Mouse (Mus musculus): ENCODE measurements at regions not wholly inside any gene's neighbourhood (a gene's known extent, or its start where the extent isn't known, plus 50 kb on each side); places are given as distances from the start of the nearest gene placed in this dataset.

DNA sequence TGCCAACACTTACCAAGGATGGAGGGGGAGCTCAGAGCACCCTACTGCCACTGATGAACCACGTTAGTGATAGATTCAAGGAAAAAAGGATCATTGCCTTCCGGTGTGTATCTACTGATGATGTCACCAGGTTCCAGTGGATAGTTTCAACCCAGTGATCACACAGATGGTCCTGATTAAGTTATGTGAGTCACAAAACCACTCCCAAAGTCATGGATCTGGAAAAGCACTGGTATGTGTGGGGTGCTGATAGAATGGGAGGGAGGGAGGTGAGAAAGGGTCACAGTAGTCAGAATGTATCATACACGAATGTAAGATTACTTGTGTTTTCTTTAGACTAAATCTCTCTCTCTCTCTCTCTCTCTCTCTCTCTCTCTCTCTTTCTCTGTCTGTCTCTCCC lies 523.6 kb upstream of the Tmpo start:
- WGBS: 37% methylated on average over 3 of the region's 3 CpGs
- no peak overlapping the region for H3K4me3 ChIP-seq (ENCODE audit: control insufficient read depth in 1 of 2, insufficient read depth in 1 of 2, low read depth in 1 of 2, low read length in 2 of 2)

DNA sequence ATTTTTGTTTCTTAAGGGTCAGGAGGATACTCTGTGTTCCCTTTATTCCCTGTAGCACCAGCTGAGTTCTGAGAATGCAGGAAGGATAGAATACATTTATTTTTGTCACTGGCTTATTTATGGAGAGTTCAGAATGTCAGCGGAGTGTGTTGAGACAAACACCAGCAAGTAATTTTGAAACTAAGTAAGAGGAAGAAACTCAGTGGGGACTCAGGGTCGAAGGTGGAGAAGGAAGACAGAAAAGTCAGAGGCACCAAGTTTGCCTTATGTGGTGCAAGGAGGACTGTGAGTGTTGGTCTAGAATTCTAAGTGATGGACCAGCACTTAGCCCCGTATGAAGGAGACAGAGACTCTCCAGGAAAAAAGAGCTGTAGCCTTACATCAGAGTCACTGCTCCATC lies 520.7 kb upstream of the Tmpo start:
- Histone ChIP-seq H3K27ac (replicated peaks in 1 of 2; ENCODE audit: control insufficient read depth in 1 of 2, insufficient read depth in 1 of 2, low read depth in 2 of 2, low read length in 2 of 2) (no peak overlapping the region), H3K9ac (ENCODE audit: low read length) (no peak overlapping the region), H3K4me3 (ENCODE audit: control insufficient read depth in 1 of 2, insufficient read depth in 1 of 2, low read depth in 1 of 2, low read length in 2 of 2) (no peak overlapping the region), H3K27me3 (ENCODE audit: control insufficient read depth, insufficient read depth, low read length) (no peaks in the 10 kb centered on the region), H3K36me3 (ENCODE audit: control insufficient read depth, insufficient read depth, low read length) (no peaks in the 10 kb centered on the region), H3K9me3 (ENCODE audit: control insufficient read depth, low read length) (no peaks in the 10 kb centered on the region), H3K4me1 (ENCODE audit: control insufficient read depth in 2 of 2, insufficient read depth in 2 of 2, low read length in 2 of 2) (no peaks in the 10 kb centered on the region), H3K4me2 (ENCODE audit: low read length) (no peak overlapping the region)
- 79% methylated on average over 3 of the region's 3 CpGs for WGBS
- no peak for ATAC-seq (ENCODE audit: insufficient number of reproducible peaks, insufficient read depth, low FRiP score, low read depth)

More for the DNA sequence above, 523.6 kb upstream of the Tmpo start:
- no peak overlapping the region for H3K9ac ChIP-seq (ENCODE audit: low read length)
- no peaks in the 10 kb centered on the region for H3K9me3 ChIP-seq (ENCODE audit: control insufficient read depth, low read length)
- H3K36me3 ChIP-seq (ENCODE audit: control insufficient read depth, insufficient read depth, low read length): no peaks in the 10 kb centered on the region
- no peak overlapping the region for H3K27ac ChIP-seq (replicated peaks in 1 of 2; ENCODE audit: control insufficient read depth in 1 of 2, insufficient read depth in 1 of 2, low read depth in 2 of 2, low read length in 2 of 2)
- no peaks in the 10 kb centered on the region for H3K27me3 ChIP-seq (ENCODE audit: control insufficient read depth, insufficient read depth, low read length)
- H3K4me1 ChIP-seq (ENCODE audit: control insufficient read depth in 2 of 2, insufficient read depth in 2 of 2, low read length in 2 of 2): no peaks in the 10 kb centered on the region
- no peak for ATAC-seq (ENCODE audit: insufficient number of reproducible peaks, insufficient read depth, low FRiP score, low read depth)
- H3K4me2 ChIP-seq (ENCODE audit: low read length): no peak overlapping the region

DNA sequence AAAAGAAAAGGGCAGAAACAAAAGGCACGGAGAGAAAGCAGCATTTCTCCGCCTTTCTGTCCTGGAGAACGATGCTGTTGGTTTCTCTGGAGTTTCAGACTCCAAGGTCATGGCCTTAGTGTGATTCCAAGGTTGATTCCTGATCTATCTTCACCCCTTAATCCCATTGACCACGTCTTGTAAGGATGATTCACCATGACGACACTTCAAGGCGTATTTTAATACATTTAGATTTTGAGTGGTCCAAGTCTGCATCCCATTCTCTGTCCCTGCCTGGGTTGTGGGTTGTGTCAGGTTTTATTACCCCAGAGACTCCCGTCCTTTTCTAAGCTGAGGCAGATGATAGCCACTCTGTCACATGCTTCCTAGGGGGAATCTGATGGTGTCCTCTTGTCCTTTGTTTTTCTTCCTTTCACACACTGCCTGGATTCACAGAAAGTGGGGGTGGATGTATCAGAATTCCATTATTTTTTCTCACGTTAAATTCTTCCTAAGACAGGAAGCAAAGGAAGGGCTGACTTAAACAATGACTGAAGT lies 505.0 kb upstream of the Tmpo start:
- 79% methylated on average over 8 of the region's 8 CpGs for WGBS
- Histone ChIP-seq H3K4me3 (ENCODE audit: control insufficient read depth in 1 of 2, insufficient read depth in 1 of 2, low read depth in 1 of 2, low read length in 2 of 2) (no peak overlapping the region), H3K36me3 (ENCODE audit: control insufficient read depth, insufficient read depth, low read length) (no peaks in the 10 kb centered on the region), H3K4me1 (ENCODE audit: control insufficient read depth in 2 of 2, insufficient read depth in 2 of 2, low read length in 2 of 2) (no peaks in the 10 kb centered on the region), H3K4me2 (ENCODE audit: low read length) (no peak overlapping the region), H3K27ac (replicated peaks in 1 of 2; ENCODE audit: control insufficient read depth in 1 of 2, insufficient read depth in 1 of 2, low read depth in 2 of 2, low read length in 2 of 2) (no peak overlapping the region), H3K9ac (ENCODE audit: low read length) (no peak overlapping the region), H3K27me3 (ENCODE audit: control insufficient read depth, insufficient read depth, low read length) (no peaks in the 10 kb centered on the region), H3K9me3 (ENCODE audit: control insufficient read depth, low read length) (no peaks in the 10 kb centered on the region)
- no peak for ATAC-seq (ENCODE audit: insufficient number of reproducible peaks, insufficient read depth, low FRiP score, low read depth)

DNA sequence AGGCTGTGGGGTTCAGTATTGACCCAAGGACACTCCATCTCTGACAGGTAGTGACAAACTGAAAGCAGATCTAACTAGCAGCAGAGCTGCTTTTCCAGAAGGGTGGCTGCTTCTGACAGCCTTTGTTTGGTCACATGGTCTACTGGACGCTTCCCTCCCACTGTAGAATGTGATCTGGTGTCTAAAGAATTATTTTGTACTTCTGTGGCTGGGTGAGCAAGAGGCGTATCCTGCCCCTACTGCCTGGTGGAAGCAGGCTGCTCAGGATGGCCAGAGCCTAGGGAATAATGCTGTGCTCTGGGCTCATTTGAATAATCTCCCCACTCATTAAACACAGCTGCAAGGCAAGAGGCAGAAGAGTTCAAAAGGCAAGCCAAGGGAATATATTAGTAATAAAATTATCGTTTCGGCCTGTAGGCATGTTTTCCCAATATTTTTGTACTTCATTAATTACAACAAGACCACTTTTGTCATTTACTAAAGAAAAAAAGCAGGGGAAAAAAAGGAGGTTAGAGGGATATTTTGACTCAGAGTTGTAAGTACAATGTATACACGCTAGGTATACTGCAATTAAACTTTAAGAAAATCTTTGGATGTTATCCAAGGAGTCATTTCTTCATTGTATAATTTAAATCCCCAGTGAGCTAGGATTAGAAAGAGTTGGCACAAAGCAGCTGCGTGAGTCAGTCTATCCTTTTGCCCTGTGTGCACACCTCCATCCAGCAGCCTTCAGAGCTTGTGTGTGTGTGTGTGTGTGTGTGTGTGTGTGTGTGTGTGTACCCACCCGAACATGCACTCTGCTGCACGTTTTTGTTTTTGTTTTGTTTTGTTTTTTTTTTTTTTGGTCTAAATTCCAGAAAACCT lies 504.3 kb upstream of the Tmpo start:
- Histone ChIP-seq H3K4me2 (ENCODE audit: low read length) (no peak overlapping the region), H3K36me3 (ENCODE audit: control insufficient read depth, insufficient read depth, low read length) (no peaks in the 10 kb centered on the region), H3K27me3 (ENCODE audit: control insufficient read depth, insufficient read depth, low read length) (no peaks in the 10 kb centered on the region), H3K4me3 (ENCODE audit: control insufficient read depth in 1 of 2, insufficient read depth in 1 of 2, low read depth in 1 of 2, low read length in 2 of 2) (no peak overlapping the region), H3K4me1 (ENCODE audit: control insufficient read depth in 2 of 2, insufficient read depth in 2 of 2, low read length in 2 of 2) (no peaks in the 10 kb centered on the region), H3K9me3 (ENCODE audit: control insufficient read depth, low read length) (no peaks in the 10 kb centered on the region), H3K27ac (replicated peaks in 1 of 2; ENCODE audit: control insufficient read depth in 1 of 2, insufficient read depth in 1 of 2, low read depth in 2 of 2, low read length in 2 of 2) (no peak overlapping the region), H3K9ac (ENCODE audit: low read length) (no peak overlapping the region)
- ATAC-seq (ENCODE audit: insufficient number of reproducible peaks, insufficient read depth, low FRiP score, low read depth): no peak
- whole genome bisulfite sequencing: 66% methylated on average over 8 of the region's 8 CpGs

DNA sequence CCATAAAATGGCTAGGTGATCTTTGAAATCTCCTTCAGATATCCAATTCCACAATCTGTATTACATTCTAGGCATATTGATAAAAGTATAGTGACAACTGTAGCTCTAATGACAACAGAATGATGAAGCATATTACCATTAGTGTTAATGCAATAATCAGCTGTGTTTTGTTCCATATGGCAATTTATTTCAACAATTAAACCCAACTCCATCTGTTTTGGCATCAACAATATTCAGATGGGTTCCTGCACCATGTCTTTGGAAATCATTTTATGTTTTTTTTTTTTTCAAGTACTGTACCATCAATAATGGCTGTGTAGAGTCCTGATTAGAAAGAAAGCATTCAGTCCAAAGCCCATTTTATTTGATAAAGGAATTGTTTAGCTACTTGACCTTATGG lies 498.5 kb upstream of the Tmpo start:
- no peak overlapping the region for H3K4me2 ChIP-seq (ENCODE audit: low read length)
- H3K9me3 ChIP-seq (ENCODE audit: control insufficient read depth, low read length): no peaks in the 10 kb centered on the region
- H3K36me3 ChIP-seq (ENCODE audit: control insufficient read depth, insufficient read depth, low read length): no peaks in the 10 kb centered on the region
- no peak for ATAC-seq (ENCODE audit: insufficient number of reproducible peaks, insufficient read depth, low FRiP score, low read depth)
- no peaks in the 10 kb centered on the region for H3K4me1 ChIP-seq (ENCODE audit: control insufficient read depth in 2 of 2, insufficient read depth in 2 of 2, low read length in 2 of 2)
- H3K27me3 ChIP-seq (ENCODE audit: control insufficient read depth, insufficient read depth, low read length): no peaks in the 10 kb centered on the region
- H3K27ac ChIP-seq (replicated peaks in 1 of 2; ENCODE audit: control insufficient read depth in 1 of 2, insufficient read depth in 1 of 2, low read depth in 2 of 2, low read length in 2 of 2): no peak overlapping the region
- H3K9ac ChIP-seq (ENCODE audit: low read length): no peak overlapping the region
- H3K4me3 ChIP-seq (ENCODE audit: control insufficient read depth in 1 of 2, insufficient read depth in 1 of 2, low read depth in 1 of 2, low read length in 2 of 2): no peak overlapping the region

DNA sequence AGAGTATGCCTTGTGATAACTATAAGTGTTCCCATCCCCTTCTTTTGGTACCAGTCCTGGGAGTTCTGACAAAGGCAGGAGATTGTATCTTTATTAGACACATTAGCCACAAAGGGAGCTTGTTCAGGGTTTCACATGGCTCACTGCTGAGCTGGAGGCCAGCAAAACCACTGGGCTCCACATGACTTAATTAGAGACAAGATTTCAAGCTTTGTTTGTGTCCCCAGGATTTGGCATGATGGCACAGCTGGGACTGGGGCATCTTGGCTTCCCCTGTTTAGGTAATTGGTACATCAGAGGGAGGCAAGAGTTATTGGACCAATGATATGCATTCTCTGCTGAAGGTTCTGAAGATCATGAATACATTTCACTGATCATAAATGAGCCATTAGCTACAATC lies 456.8 kb upstream of the Tmpo start:
- Histone ChIP-seq H3K27me3 (ENCODE audit: control insufficient read depth, insufficient read depth, low read length) (no peaks in the 10 kb centered on the region), H3K4me1 (ENCODE audit: control insufficient read depth in 2 of 2, insufficient read depth in 2 of 2, low read length in 2 of 2) (no peaks in the 10 kb centered on the region), H3K4me2 (ENCODE audit: low read length) (no peak overlapping the region), H3K4me3 (ENCODE audit: control insufficient read depth in 1 of 2, insufficient read depth in 1 of 2, low read depth in 1 of 2, low read length in 2 of 2) (no peak overlapping the region), H3K27ac (replicated peaks in 1 of 2; ENCODE audit: control insufficient read depth in 1 of 2, insufficient read depth in 1 of 2, low read depth in 2 of 2, low read length in 2 of 2) (no peak overlapping the region), H3K9me3 (ENCODE audit: control insufficient read depth, low read length) (no peaks in the 10 kb centered on the region), H3K36me3 (ENCODE audit: control insufficient read depth, insufficient read depth, low read length) (no peaks in the 10 kb centered on the region), H3K9ac (ENCODE audit: low read length) (no peak overlapping the region)
- ATAC-seq (ENCODE audit: insufficient number of reproducible peaks, insufficient read depth, low FRiP score, low read depth): no peak

DNA sequence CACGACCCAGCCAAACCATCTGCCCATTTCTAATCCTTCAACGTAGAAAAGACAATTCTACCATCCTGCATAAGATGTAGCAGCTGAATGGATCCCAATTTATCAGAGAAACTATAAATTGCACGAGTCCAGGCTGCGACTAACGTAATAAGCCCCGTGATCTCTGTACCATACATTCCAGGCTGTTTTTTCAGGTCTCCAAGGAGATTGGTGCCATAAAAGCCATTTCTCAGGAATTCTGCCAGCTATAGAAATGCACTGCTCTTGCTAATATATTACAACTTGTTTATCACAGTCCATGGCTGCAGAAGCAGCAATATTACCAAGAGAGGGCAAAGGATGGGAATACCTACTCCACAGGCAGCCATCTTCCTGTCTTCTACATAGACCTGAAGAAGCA lies 447.6 kb upstream of the Tmpo start:
- 81% methylated on average over 6 of the region's 6 CpGs for WGBS
- H3K27me3 ChIP-seq (ENCODE audit: control insufficient read depth, insufficient read depth, low read length): no peaks in the 10 kb centered on the region
- H3K27ac ChIP-seq (replicated peaks in 1 of 2; ENCODE audit: control insufficient read depth in 1 of 2, insufficient read depth in 1 of 2, low read depth in 2 of 2, low read length in 2 of 2): no peak overlapping the region
- H3K4me1 ChIP-seq (ENCODE audit: control insufficient read depth in 2 of 2, insufficient read depth in 2 of 2, low read length in 2 of 2): no peaks in the 10 kb centered on the region
- no peaks in the 10 kb centered on the region for H3K9me3 ChIP-seq (ENCODE audit: control insufficient read depth, low read length)
- H3K4me3 ChIP-seq (ENCODE audit: control insufficient read depth in 1 of 2, insufficient read depth in 1 of 2, low read depth in 1 of 2, low read length in 2 of 2): no peak overlapping the region
- H3K9ac ChIP-seq (ENCODE audit: low read length): no peak overlapping the region
- H3K36me3 ChIP-seq (ENCODE audit: control insufficient read depth, insufficient read depth, low read length): no peaks in the 10 kb centered on the region
- H3K4me2 ChIP-seq (ENCODE audit: low read length): no peak overlapping the region
- ATAC-seq (ENCODE audit: insufficient number of reproducible peaks, insufficient read depth, low FRiP score, low read depth): no peak

DNA sequence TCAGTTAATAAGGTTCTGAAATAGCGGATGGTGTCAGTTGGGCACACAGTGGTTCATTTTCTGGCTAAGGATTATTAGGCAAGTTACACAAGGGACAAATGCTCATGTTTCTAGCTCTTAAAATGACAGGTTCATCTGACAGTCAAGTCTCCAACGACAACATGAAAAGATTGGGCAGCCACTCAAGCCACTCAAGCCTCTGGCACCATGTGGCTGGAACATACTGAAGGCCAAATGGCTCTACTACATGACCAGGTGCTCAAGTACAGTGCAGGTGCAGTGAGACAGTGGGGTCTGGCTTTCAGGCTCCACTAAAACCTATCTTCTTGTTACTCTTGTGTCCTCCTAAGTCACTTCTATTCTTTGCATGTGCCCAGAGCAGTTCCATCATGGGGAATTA lies 441.2 kb upstream of the Tmpo start:
- WGBS: 69% methylated on average over 2 of the region's 2 CpGs
- H3K27me3 ChIP-seq (ENCODE audit: control insufficient read depth, insufficient read depth, low read length): no peaks in the 10 kb centered on the region
- H3K4me2 ChIP-seq (ENCODE audit: low read length): no peak overlapping the region
- no peak for ATAC-seq (ENCODE audit: insufficient number of reproducible peaks, insufficient read depth, low FRiP score, low read depth)
- no peaks in the 10 kb centered on the region for H3K9me3 ChIP-seq (ENCODE audit: control insufficient read depth, low read length)
- no peak overlapping the region for H3K4me3 ChIP-seq (ENCODE audit: control insufficient read depth in 1 of 2, insufficient read depth in 1 of 2, low read depth in 1 of 2, low read length in 2 of 2)
- no peak overlapping the region for H3K9ac ChIP-seq (ENCODE audit: low read length)
- H3K4me1 ChIP-seq (ENCODE audit: control insufficient read depth in 2 of 2, insufficient read depth in 2 of 2, low read length in 2 of 2): no peaks in the 10 kb centered on the region
- no peak overlapping the region for H3K27ac ChIP-seq (replicated peaks in 1 of 2; ENCODE audit: control insufficient read depth in 1 of 2, insufficient read depth in 1 of 2, low read depth in 2 of 2, low read length in 2 of 2)
- H3K36me3 ChIP-seq (ENCODE audit: control insufficient read depth, insufficient read depth, low read length): no peaks in the 10 kb centered on the region
